Mouse (Mus musculus) right cerebral cortex, postnatal 36 days (tissue): ENCODE data around the gene Cdca4.

Source experiments
- DNase-seq, 2 experiments: peaks; one replicate each; pipeline ENCODE4 v3.0.0; 2022; ENCODE audit warnings: low spot score in 2 of 2, mixed read lengths in 1 of 2

Gene Cdca4

GRCm38 (mm10) chr12:112829244-112829864 is at the start of gene Cdca4:
Gene Cdca4 (minus strand): TSS chr12:112829423.
- peak; percentile 95 to 96 for DNase-seq

GRCm38 (mm10) chr12:112877607-112878020 is 48.4 kb upstream of the Cdca4 start:
- DNase-seq, result no peak

GRCm38 (mm10) chr12:112877073-112877576 is 47.9 kb upstream of the Cdca4 start:
- DNase-seq, result no peak

GRCm38 (mm10) chr12:112876332-112877072 is 47.3 kb upstream of the Cdca4 start:
- peak in 1 of 2 experiments; percentile 37 for DNase-seq

GRCm38 (mm10) chr12:112875225-112876013 is 46.2 kb upstream of the Cdca4 start:
- DNase-seq, result peak; percentile 72 to 79

GRCm38 (mm10) chr12:112874199-112874598 is 45.0 kb upstream of the Cdca4 start:
- DNase-seq, result no peak

GRCm38 (mm10) chr12:112873452-112874190 is 44.4 kb upstream of the Cdca4 start:
- DNase-seq, result peak in 1 of 2 experiments; percentile 36

- DNase-seq, result no peak
Observed at GRCm38 (mm10) chr12:112872991-112873390, 43.8 kb upstream of the Cdca4 start.

- no peak for DNase-seq
Observed at GRCm38 (mm10) chr12:112871272-112871671, 42.0 kb upstream of the Cdca4 start.

GRCm38 (mm10) chr12:112870775-112871174 is 41.6 kb upstream of the Cdca4 start:
- no peak for DNase-seq

GRCm38 (mm10) chr12:112869783-112870204 is 40.6 kb upstream of the Cdca4 start:
- DNase-seq, result no peak

GRCm38 (mm10) chr12:112868178-112869087 is 39.2 kb upstream of the Cdca4 start, which contains the start of gene Gpr132:
Gene Gpr132 (minus strand): TSS chr12:112868228.
- DNase-seq, result no peak

- no peak for DNase-seq
Observed at GRCm38 (mm10) chr12:112867106-112867674, 38.0 kb upstream of the Cdca4 start.

- DNase-seq, result no peak
Observed at GRCm38 (mm10) chr12:112866467-112867080, 37.4 kb upstream of the Cdca4 start.

GRCm38 (mm10) chr12:112864804-112865203 is 35.6 kb upstream of the Cdca4 start:
- no peak for DNase-seq

GRCm38 (mm10) chr12:112861911-112862321 is 32.7 kb upstream of the Cdca4 start:
- no peak for DNase-seq

- no peak for DNase-seq
Observed at GRCm38 (mm10) chr12:112860765-112861164, 31.5 kb upstream of the Cdca4 start.

GRCm38 (mm10) chr12:112859930-112860329 is 30.7 kb upstream of the Cdca4 start:
- DNase-seq, result no peak

GRCm38 (mm10) chr12:112858581-112859336 is 29.5 kb upstream of the Cdca4 start:
- no peak for DNase-seq
